Mouse (Mus musculus) MEL (cell line): ENCODE measurements around the gene Dnase1l2. TPM values are rescaled to one million over a fixed set of nuclear protein-coding genes. Genes with fewer than 3 reads are reported as not detected.

Source experiments
- DNase-seq: peaks from one replicate; pipeline ENCODE4 v3.0.0; 2011; ENCODE audit warnings: low read depth, low spot score
- H3K27ac ChIP-seq: 2 replicates; pipeline ENCODE4 v1.5.1; 2012; ENCODE audit warnings: low read depth, mild to moderate bottlenecking, control low read depth, low read length, moderate library complexity; ENCODE audit not compliant: control insufficient read depth
- H3K27me3 ChIP-seq, 2 experiments: fragments of 150-350 bp in 1 of 2; sonication (generic) in 1 of 2; 2 replicates each; pipeline ENCODE4 v1.6.1; 2012; ENCODE audit warnings: low read length in 2 of 2, mild to moderate bottlenecking in 2 of 2, improper control_type of control experiment in 1 of 2, moderate library complexity in 1 of 2; ENCODE audit not compliant: insufficient read depth in 2 of 2, control insufficient read depth in 1 of 2
- H3K36me3 ChIP-seq, 2 experiments: 2 replicates each; pipeline ENCODE4 v1.6.1; 2012 to 2014; ENCODE audit warnings: low read length in 2 of 2, improper control_type of control experiment in 1 of 2, inconsistent platforms in 1 of 2, mild to moderate bottlenecking in 1 of 2; ENCODE audit not compliant: insufficient read depth in 2 of 2, control insufficient read depth in 1 of 2
- H3K4me1 ChIP-seq, 2 experiments: fragments of 150-350 bp in 1 of 2; sonication (generic) in 1 of 2; 2 replicates each; pipeline ENCODE4 v1.6.1; 2012; ENCODE audit warnings: low read length in 2 of 2, improper control_type of control experiment in 1 of 2, mild to moderate bottlenecking in 1 of 2; ENCODE audit not compliant: insufficient read depth in 2 of 2, control insufficient read depth in 1 of 2
- H3K4me3 ChIP-seq, 2 experiments: fragments of 150-350 bp in 1 of 2; sonication (generic) in 1 of 2; 2 replicates each; pipeline ENCODE4 v1.5.1; 2012; ENCODE audit warnings: low read depth in 2 of 2, low read length in 2 of 2, mild to moderate bottlenecking in 2 of 2, moderate library complexity in 2 of 2, control low read depth in 1 of 2, improper control_type of control experiment in 1 of 2; ENCODE audit not compliant: control insufficient read depth in 1 of 2, insufficient read depth in 1 of 2
- H3K79me2 ChIP-seq: 2 replicates; pipeline ENCODE4 v1.6.1; 2012; ENCODE audit warnings: mild to moderate bottlenecking, low read length, moderate library complexity; ENCODE audit not compliant: control insufficient read depth, poor library complexity, insufficient read depth
- H3K9ac ChIP-seq: 2 replicates; pipeline ENCODE4 v1.6.1; 2012; ENCODE audit warnings: low read depth, mild to moderate bottlenecking, control low read depth, low read length, moderate library complexity; ENCODE audit not compliant: control insufficient read depth, poor library complexity, severe bottlenecking
- H3K9me3 ChIP-seq: fragments of 150-350 bp; sonication (generic); replicated peaks from 2 replicates; pipeline ENCODE4 v1.6.1; 2012; ENCODE audit warnings: mild to moderate bottlenecking, low read length, improper control_type of control experiment, moderate library complexity; ENCODE audit not compliant: insufficient read depth
- BHLHE40 ChIP-seq: IDR thresholded peaks from 2 replicates; pipeline ENCODE4 v1.6.1; 2012; ENCODE audit warnings: low read depth, mild to moderate bottlenecking, inconsistent platforms, low read length, improper control_type of control experiment, borderline replicate concordance
- CTCF ChIP-seq, 3 experiments: IDR thresholded peaks in 2 of 3; conservative IDR thresholded peaks in 1 of 3; 2 replicates each; pipeline ENCODE4 v1.5.1; 2011 to 2012; ENCODE audit warnings: low read length in 3 of 3, low read depth in 2 of 3, mild to moderate bottlenecking in 2 of 3, improper control_type of control experiment in 1 of 3, inconsistent platforms in 1 of 3, mixed read lengths in 1 of 3, moderate library complexity in 1 of 3; ENCODE audit not compliant: control insufficient read depth in 1 of 3, insufficient read depth in 1 of 3, poor library complexity in 1 of 3, severe bottlenecking in 1 of 3
- ETS1 ChIP-seq: IDR thresholded peaks from 2 replicates; pipeline ENCODE4 v1.6.1; 2012; ENCODE audit warnings: low read depth, mild to moderate bottlenecking, inconsistent platforms, low read length, improper control_type of control experiment, moderate library complexity
- GABPA ChIP-seq: IDR thresholded peaks from 2 replicates; pipeline ENCODE4 v1.6.1; 2012; ENCODE audit warnings: low read depth, mild to moderate bottlenecking, inconsistent platforms, low read length, improper control_type of control experiment, moderate library complexity
- JUND ChIP-seq: IDR thresholded peaks from 2 replicates; pipeline ENCODE4 v1.6.1; 2011; ENCODE audit warnings: low read depth, mild to moderate bottlenecking, improper control_type of control experiment, low read length
- MAFK ChIP-seq: IDR thresholded peaks from 2 replicates; pipeline ENCODE4 v1.6.1; 2011; ENCODE audit warnings: low read depth, mild to moderate bottlenecking, low read length, improper control_type of control experiment, borderline replicate concordance
- MAX ChIP-seq: IDR thresholded peaks from 2 replicates; pipeline ENCODE4 v1.6.1; 2011; ENCODE audit warnings: low read length, improper control_type of control experiment
- MAZ ChIP-seq: IDR thresholded peaks from 2 replicates; pipeline ENCODE4 v1.6.1; 2012; ENCODE audit warnings: low read depth, mild to moderate bottlenecking, inconsistent platforms, low read length, improper control_type of control experiment
- MXI1 ChIP-seq: IDR thresholded peaks from 2 replicates; pipeline ENCODE4 v1.6.1; 2011; ENCODE audit warnings: mild to moderate bottlenecking, low read depth, low read length, improper control_type of control experiment
- NELFE ChIP-seq: IDR thresholded peaks from 2 replicates; pipeline ENCODE4 v1.6.1; 2011; ENCODE audit warnings: low read depth, low read length, improper control_type of control experiment
- NRF1 ChIP-seq: IDR thresholded peaks from 2 replicates; pipeline ENCODE4 v1.6.1; 2014; ENCODE audit warnings: low read depth, mild to moderate bottlenecking, inconsistent platforms, low read length, improper control_type of control experiment, moderate library complexity; ENCODE audit not compliant: poor library complexity, insufficient read depth, severe bottlenecking
- POLR2A ChIP-seq, 2 experiments: IDR thresholded peaks; 2 replicates each; pipeline ENCODE4 v1.6.1; 2011 to 2012; ENCODE audit warnings: low read length in 2 of 2, mild to moderate bottlenecking in 2 of 2, control low read depth in 1 of 2, improper control_type of control experiment in 1 of 2, low read depth in 1 of 2, moderate library complexity in 1 of 2; ENCODE audit not compliant: control insufficient read depth in 1 of 2, insufficient read depth in 1 of 2, poor library complexity in 1 of 2
- POLR2AphosphoS2 ChIP-seq: IDR thresholded peaks from 2 replicates; pipeline ENCODE4 v1.6.1; 2011; ENCODE audit warnings: low read length, improper control_type of control experiment
- POLR2AphosphoS5 ChIP-seq: IDR thresholded peaks from 2 replicates; pipeline ENCODE4 v1.6.1; 2012; ENCODE audit warnings: low read depth, borderline replicate concordance, mild to moderate bottlenecking, inconsistent platforms, low read length, moderate library complexity, mixed read lengths
- RAD21 ChIP-seq: IDR thresholded peaks from 2 replicates; pipeline ENCODE4 v1.6.1; 2011; ENCODE audit warnings: mild to moderate bottlenecking, low read depth, low read length, improper control_type of control experiment
- RCOR1 ChIP-seq: IDR thresholded peaks from 2 replicates; pipeline ENCODE4 v1.6.1; 2012; ENCODE audit warnings: low read depth, mild to moderate bottlenecking, inconsistent platforms, low read length, improper control_type of control experiment
- TAL1 ChIP-seq: IDR thresholded peaks from 2 replicates; pipeline ENCODE4 v1.6.1; 2012; ENCODE audit warnings: mild to moderate bottlenecking, inconsistent platforms, low read length, moderate library complexity, mixed read lengths
- TBP ChIP-seq: IDR thresholded peaks from 2 replicates; pipeline ENCODE4 v1.8.0; 2011; ENCODE audit warnings: low read depth, low read length, improper control_type of control experiment
- UBTF ChIP-seq: IDR thresholded peaks from 2 replicates; pipeline ENCODE4 v1.6.1; 2012; ENCODE audit warnings: low read depth, mild to moderate bottlenecking, inconsistent platforms, low read length, improper control_type of control experiment, moderate library complexity, borderline replicate concordance; ENCODE audit not compliant: insufficient read depth
- ZC3H11A ChIP-seq: IDR thresholded peaks from 2 replicates; pipeline ENCODE4 v1.6.1; 2012; ENCODE audit warnings: low read depth, mild to moderate bottlenecking, inconsistent platforms, low read length, improper control_type of control experiment
- ZNF384 ChIP-seq: IDR thresholded peaks from 2 replicates; pipeline ENCODE4 v1.6.1; 2012; ENCODE audit warnings: low read depth, mild to moderate bottlenecking, inconsistent platforms, low read length, improper control_type of control experiment
- polyA plus RNA-seq, 2 experiments: library from polyadenylated mRNA; stranded (reverse) in 1 of 2; unstranded in 1 of 2; fragments of >175 nt in 1 of 2; fragments of >200 nt in 1 of 2; gene quantifications; 2 replicates each; pipeline versions ENCODE4 v1.2.1 to v1.2.4; 2012; ENCODE audit warnings: low replicate concordance in 2 of 2, low read depth in 1 of 2; ENCODE audit not compliant: insufficient read length in 2 of 2, insufficient read depth in 1 of 2, missing spikeins in 1 of 2
- total RNA-seq: library from RNA; depleted of rRNA; stranded (reverse); fragments of 300-350 nt; gene quantifications from 2 replicates; pipeline ENCODE4 v1.2.3, GENCODE M21; 2012

Dnase1l2 gene
- total and polyA plus RNA-seq, 3 experiments, result 0.62 to 1.8 TPM; not detected in 1

GRCm38 (mm10) chr17:24488662-24489264 is 45.9 kb upstream of the Dnase1l2 start:
- TF ChIP-seq NELFE, result no peak
- no peak for TF ChIP-seq MAZ
- no peak for TF ChIP-seq JUND
- no peak for TF ChIP-seq NRF1
- TF ChIP-seq POLR2AphosphoS2, result no peak
- TF ChIP-seq BHLHE40, result no peak
- TF ChIP-seq UBTF, result no peak
- no peak for TF ChIP-seq POLR2A (IDR thresholded peaks at IDR 0.05; ENCODE audit: control insufficient read depth in 1 of 2, insufficient read depth in 1 of 2, low read depth in 1 of 2, low read length in 2 of 2, poor library complexity in 1 of 2)
- no peak for TF ChIP-seq MAFK
- no peak for TF ChIP-seq MAX
- no peak for TF ChIP-seq RCOR1
- TF ChIP-seq TBP, result no peak
- no peak for TF ChIP-seq ETS1
- no peak for TF ChIP-seq POLR2AphosphoS5
- no peak for TF ChIP-seq ZC3H11A
- no peak for TF ChIP-seq ZNF384
- TF ChIP-seq TAL1, result no peak
- no peak for TF ChIP-seq CTCF (IDR thresholded peaks at IDR 0.05 in 2 of 3, conservative IDR thresholded peaks at IDR 0.05 in 1 of 3; ENCODE audit: control insufficient read depth in 1 of 3, insufficient read depth in 1 of 3, low read depth in 2 of 3, low read length in 3 of 3, poor library complexity in 1 of 3, severe bottlenecking in 1 of 3)
- no peak overlapping the region for H3K4me3 ChIP-seq

GRCm38 (mm10) chr17:24488186-24488661 is 45.3 kb upstream of the Dnase1l2 start, which contains the start of gene Caskin1:
Gene Caskin1, plus strand, starts transcription at chr17:24488601.
- H3K4me1 ChIP-seq, result no peaks in the 10 kb centered on the region
- no peak within 1 kb of the TSS for H3K4me3 ChIP-seq
- H3K27ac ChIP-seq, result no peak within 1 kb of the TSS
- H3K9ac ChIP-seq, result no peak within 1 kb of the TSS
- no peaks in the 10 kb centered on the region for H3K79me2 ChIP-seq
- no peak for DNase-seq
- TF ChIP-seq MAX (no peak), MXI1 (no peak), RAD21 (no peak), GABPA (no peak)
- TF ChIP-seq, all 39 proteins: peak for 0
- Histone ChIP-seq H3K9me3 (no peaks in the 10 kb centered on the region), H3K27me3 (peaks cover 6 to 25% of the 10 kb centered on the region in 2 experiments), H3K36me3 (no peaks in the 10 kb centered on the region)

More at GRCm38 (mm10) chr17:24488662-24489264, 45.9 kb upstream of the Dnase1l2 start:
- H3K36me3 ChIP-seq, result no peaks in the 10 kb centered on the region
- no peaks in the 10 kb centered on the region for H3K79me2 ChIP-seq
- no peak overlapping the region for H3K9ac ChIP-seq
- no peak overlapping the region for H3K27ac ChIP-seq
- H3K27me3 ChIP-seq, result peaks cover 6 to 25% of the 10 kb centered on the region in 2 experiments
- no peak for DNase-seq
- no peaks in the 10 kb centered on the region for H3K4me1 ChIP-seq
- H3K9me3 ChIP-seq, result no peaks in the 10 kb centered on the region
